Mouse (Mus musculus) hindbrain, embryonic 14.5 days (tissue): ENCODE results near the gene Gab1. TPM values are rescaled to one million over a fixed set of nuclear protein-coding genes. Genes with fewer than 3 reads are reported as not detected.
A peak's percentile ranks its signal among the peaks of the same experiment; 100 is the strongest.

Source experiments
- ATAC-seq: fragments of 200-750 bp; cut with Nextera tagmentation; 2 replicates; pipeline ENCODE4 v1.8.0; 2017; ENCODE audit warnings: moderate number of reproducible peaks, mild to moderate bottlenecking, moderate TSS enrichment, moderate library complexity; ENCODE audit not compliant: low FRiP score
- DNase-seq: peaks from one replicate; pipeline ENCODE4 v3.0.0-alpha.2; 2015; ENCODE audit warnings: low spot score
- H3K27ac ChIP-seq: fragments of 300-500 bp; sonication (generic); 2 replicates; pipeline ENCODE4 v1.5.1; 2014; ENCODE audit warnings: mild to moderate bottlenecking, moderate library complexity
- H3K27me3 ChIP-seq: fragments of 300-500 bp; sonication (generic); 2 replicates; pipeline ENCODE4 v1.6.1; 2014; ENCODE audit warnings: mild to moderate bottlenecking, low read length, mixed read lengths; ENCODE audit not compliant: control insufficient read depth, insufficient read depth
- H3K36me3 ChIP-seq: fragments of 300-500 bp; sonication (generic); replicated peaks from 2 replicates; pipeline ENCODE4 v1.6.1; 2014; ENCODE audit not compliant: control insufficient read depth, insufficient read depth
- H3K4me1 ChIP-seq: fragments of 300-500 bp; sonication (generic); replicated peaks from 2 replicates; pipeline ENCODE4 v1.6.1; 2014; ENCODE audit warnings: antibody characterized with exemption, low read length, mixed read lengths; ENCODE audit not compliant: control insufficient read depth, insufficient read depth
- H3K4me2 ChIP-seq: fragments of 300-500 bp; sonication (generic); replicated peaks from 2 replicates; pipeline ENCODE4 v1.6.1; 2014; ENCODE audit warnings: mild to moderate bottlenecking, moderate library complexity
- H3K4me3 ChIP-seq: fragments of 300-500 bp; sonication (generic); replicated peaks from 2 replicates; pipeline ENCODE4 v1.5.1; 2014; ENCODE audit warnings: mild to moderate bottlenecking, low read length
- H3K9ac ChIP-seq: fragments of 300-500 bp; sonication (generic); 2 replicates; pipeline ENCODE4 v1.6.1; 2014
- H3K9me3 ChIP-seq: fragments of 300-500 bp; sonication (generic); 2 replicates; pipeline ENCODE4 v1.6.1; 2016; ENCODE audit warnings: low read length; ENCODE audit not compliant: control insufficient read depth
- WGBS: fragments of 180-500 bp; shearing (Covaris S2); extraction: QIAGEN DNeasy Blood & Tissue Kit; methylation state at CpG from one replicate; pipeline ENCODE4 v1.1.7; 2014; 5-methylcytosine and 5-hydroxymethylcytosine counted together
- polyA plus RNA-seq: library from polyadenylated mRNA; unstranded; fragments of >200 nt; fragmentation: Nextera tagmentation; extraction: Ambion mirVana; gene quantifications from 2 replicates; pipeline ENCODE4 v1.2.1, GENCODE M21; 2014

The Gab1 gene
- polyA plus RNA-seq, 1 experiment from 2014 or later = 16.6 TPM

DNA sequence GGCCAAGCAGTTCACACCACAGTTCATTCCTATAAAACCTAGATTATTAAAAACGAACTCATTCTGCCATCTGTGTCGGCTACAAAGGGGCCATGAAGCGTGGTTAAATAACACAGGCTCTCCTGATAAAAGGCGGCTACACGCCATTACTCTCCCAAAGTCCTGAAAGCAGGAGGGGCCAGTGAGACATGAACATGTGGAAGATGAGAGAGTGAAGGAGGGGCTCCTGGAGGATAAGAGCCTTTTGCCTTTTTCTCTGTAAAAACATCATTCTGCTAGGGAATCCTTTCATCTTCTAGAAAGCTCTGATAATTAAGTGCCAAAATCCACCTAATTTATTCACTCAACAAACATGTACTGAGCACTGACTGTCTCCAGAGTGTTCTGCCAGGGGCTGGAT lies 55.9 kb downstream of the Gab1 start:
- Histone ChIP-seq H3K4me1 (peaks cover 3% of the 10 kb centered on the region; the same call in 1 of the 2 replicates), H3K27me3 (no peaks in the 10 kb centered on the region), H3K27ac (no peak overlapping the region), H3K9ac (no peak overlapping the region), H3K4me2 (no peak overlapping the region), H3K4me3 (no peak overlapping the region), H3K36me3 (no peaks in the 10 kb centered on the region), H3K9me3 (no peaks in the 10 kb centered on the region)
- DNase-seq = no peak
- no peak for ATAC-seq
- WGBS = 49% methylated on average over 5 of the region's 5 CpGs

DNA sequence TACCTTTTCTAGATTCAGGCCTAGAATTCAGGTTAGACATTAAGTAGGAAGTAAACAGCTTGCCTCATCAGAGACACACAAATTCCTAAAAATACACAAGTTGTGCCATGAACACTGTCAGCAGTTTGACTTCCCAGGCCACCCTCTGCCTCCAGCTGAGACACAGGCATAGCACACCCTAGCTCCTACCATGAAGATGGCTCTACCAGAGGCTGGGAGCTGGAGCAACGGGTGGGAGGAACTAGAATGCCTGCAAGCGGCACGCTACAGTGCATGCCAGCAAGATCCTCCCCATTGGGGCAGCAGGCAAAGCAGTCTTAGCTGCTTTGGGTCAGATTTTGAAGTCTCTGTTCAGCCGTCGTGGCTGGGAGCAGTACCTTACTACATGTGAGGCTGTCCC lies 57.1 kb downstream of the Gab1 start:
- Histone ChIP-seq H3K4me1 (peaks cover 3% of the 10 kb centered on the region; the same call in 1 of the 2 replicates), H3K27me3 (no peaks in the 10 kb centered on the region), H3K9me3 (no peaks in the 10 kb centered on the region), H3K4me3 (no peak overlapping the region), H3K27ac (no peak overlapping the region), H3K9ac (no peak overlapping the region), H3K36me3 (no peaks in the 10 kb centered on the region), H3K4me2 (no peak overlapping the region)
- 65% methylated on average over 5 of the region's 5 CpGs for WGBS
- DNase-seq = no peak
- ATAC-seq = 0 out of 2 replicates have a peak, but pooled peaks have one; percentile 25

DNA sequence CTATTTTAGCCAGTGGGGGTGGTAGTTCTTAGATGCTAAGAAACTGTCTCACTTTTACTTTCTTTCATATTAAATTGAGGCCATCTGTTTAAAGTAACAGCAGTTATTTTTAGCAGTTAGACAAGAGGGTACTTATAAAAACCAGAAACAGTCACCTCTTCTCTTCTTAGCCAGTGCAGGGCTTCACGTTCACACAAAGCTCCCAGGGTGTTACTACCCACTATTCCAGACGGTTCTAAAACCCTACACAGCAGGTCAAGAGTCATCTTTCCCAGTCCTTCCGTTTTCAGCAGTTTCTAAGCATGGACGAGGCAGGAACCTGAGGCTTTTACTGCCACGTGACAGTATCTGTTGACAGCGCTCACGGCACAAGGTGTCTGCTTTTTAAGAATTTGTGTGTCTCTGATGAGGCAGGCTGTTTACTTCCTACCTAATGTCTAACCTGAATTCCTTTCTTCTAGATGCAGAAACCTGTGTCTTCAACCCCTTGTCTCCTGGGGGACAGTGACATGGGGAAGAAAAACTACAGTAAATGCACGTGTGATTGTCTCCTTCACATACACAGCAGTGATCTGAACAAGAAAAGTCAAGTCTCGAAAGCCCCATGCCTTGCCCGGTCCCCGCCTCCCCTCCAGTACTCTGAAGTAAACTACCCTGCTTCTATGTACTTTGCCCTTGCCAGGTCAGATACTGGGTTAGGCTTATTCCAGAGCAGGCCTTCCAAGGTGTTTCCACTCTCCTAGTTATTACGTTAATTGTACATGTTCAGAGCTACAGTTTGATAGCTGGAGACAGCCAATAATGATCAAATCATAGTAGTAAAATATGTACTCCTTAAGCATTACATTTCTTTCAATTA lies 58.7 kb downstream of the Gab1 start:
- no peaks in the 10 kb centered on the region for H3K27me3 ChIP-seq
- no peak for ATAC-seq
- H3K9me3 ChIP-seq = no peaks in the 10 kb centered on the region
- no peak overlapping the region for H3K9ac ChIP-seq
- H3K4me2 ChIP-seq = no peak overlapping the region
- DNase-seq = no peak
- H3K36me3 ChIP-seq = no peaks in the 10 kb centered on the region
- WGBS = 82% methylated on average over 12 of the region's 12 CpGs
- peaks cover 3% of the 10 kb centered on the region; the same call in 1 of the 2 replicates for H3K4me1 ChIP-seq
- H3K27ac ChIP-seq = no peak overlapping the region
- H3K4me3 ChIP-seq = no peak overlapping the region

DNA sequence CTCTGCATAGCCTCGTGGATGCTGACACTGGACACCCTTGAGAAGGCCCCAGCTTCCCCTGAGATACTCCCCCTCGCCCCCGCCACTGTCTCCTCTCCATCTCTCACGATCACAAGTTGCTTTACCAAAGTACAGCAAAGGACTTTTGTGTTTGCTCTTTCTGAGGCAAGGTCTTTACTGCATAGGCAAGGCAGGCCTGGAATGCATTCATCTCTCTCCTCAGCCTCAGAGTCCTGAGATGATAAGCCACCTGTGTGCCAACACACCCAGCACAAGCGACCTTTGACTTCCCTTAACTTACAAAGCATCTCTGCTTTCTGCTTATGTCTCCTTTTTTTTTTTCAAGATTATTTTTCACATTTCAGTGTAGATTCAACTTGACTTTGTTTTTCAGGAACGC lies 61.3 kb downstream of the Gab1 start:
- Histone ChIP-seq H3K27ac (no peak overlapping the region), H3K9me3 (no peaks in the 10 kb centered on the region), H3K4me1 (peaks cover 3% of the 10 kb centered on the region; the same call in 1 of the 2 replicates), H3K4me2 (no peak overlapping the region), H3K36me3 (no peaks in the 10 kb centered on the region), H3K27me3 (no peaks in the 10 kb centered on the region), H3K4me3 (no peak overlapping the region), H3K9ac (no peak overlapping the region)
- ATAC-seq (no peak), DNase-seq (no peak)
- WGBS = 84% methylated on average over 6 of the region's 6 CpGs

DNA sequence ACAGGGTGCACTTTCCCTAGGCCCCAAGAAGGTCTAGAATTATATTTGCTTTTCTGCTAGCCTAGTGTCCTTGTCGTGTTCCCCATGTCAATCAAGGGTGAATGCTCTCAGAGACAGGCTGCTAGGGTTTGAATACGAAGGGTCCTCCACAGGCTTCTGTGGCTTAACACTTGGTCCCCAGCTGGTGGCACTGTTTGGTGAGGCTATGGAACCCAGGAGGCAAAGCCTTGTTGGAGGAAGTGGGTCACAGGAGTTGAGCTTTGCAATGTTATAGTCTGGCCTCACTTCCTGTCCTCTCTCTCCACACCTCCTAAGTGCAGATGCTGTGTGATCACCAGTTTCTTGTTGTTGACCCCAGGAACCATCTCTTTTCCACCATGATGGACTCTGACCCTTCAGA lies 63.3 kb downstream of the Gab1 start:
- Histone ChIP-seq H3K4me3 (no peak overlapping the region), H3K27me3 (no peaks in the 10 kb centered on the region), H3K9me3 (no peaks in the 10 kb centered on the region), H3K36me3 (no peaks in the 10 kb centered on the region), H3K4me2 (no peak overlapping the region), H3K9ac (no peak overlapping the region), H3K27ac (no peak overlapping the region), H3K4me1 (peaks cover 8% of the 10 kb centered on the region)
- no peak for ATAC-seq
- no peak for DNase-seq
- 87% methylated on average over 2 of the region's 2 CpGs for WGBS

DNA sequence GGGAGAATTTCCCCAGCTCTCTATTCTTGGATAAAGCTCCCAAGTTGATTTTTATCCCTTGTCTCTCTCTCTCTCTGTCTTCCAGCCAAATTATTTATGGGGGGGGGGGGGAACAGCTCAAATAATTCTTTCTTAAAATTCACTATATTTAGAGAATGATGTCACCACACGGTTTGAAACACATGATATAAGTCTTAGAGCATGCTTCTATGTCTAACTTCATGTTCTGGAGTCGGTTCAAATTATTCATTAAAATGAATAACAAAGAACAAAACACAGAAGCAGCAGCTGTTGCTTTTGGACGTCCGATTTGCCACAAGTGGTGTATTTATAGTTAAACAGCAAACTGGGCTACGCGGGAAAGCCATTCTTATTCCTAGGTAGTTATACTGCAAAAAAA lies 65.1 kb downstream of the Gab1 start:
- Histone ChIP-seq H3K4me3 (no peak overlapping the region), H3K4me2 (no peak overlapping the region), H3K9me3 (no peaks in the 10 kb centered on the region), H3K36me3 (no peaks in the 10 kb centered on the region), H3K27me3 (no peaks in the 10 kb centered on the region), H3K9ac (no peak overlapping the region), H3K27ac (no peak overlapping the region), H3K4me1 (peaks cover 8% of the 10 kb centered on the region)
- WGBS = 72% methylated on average over 6 of the region's 6 CpGs
- ATAC-seq (no peak), DNase-seq (no peak)

DNA sequence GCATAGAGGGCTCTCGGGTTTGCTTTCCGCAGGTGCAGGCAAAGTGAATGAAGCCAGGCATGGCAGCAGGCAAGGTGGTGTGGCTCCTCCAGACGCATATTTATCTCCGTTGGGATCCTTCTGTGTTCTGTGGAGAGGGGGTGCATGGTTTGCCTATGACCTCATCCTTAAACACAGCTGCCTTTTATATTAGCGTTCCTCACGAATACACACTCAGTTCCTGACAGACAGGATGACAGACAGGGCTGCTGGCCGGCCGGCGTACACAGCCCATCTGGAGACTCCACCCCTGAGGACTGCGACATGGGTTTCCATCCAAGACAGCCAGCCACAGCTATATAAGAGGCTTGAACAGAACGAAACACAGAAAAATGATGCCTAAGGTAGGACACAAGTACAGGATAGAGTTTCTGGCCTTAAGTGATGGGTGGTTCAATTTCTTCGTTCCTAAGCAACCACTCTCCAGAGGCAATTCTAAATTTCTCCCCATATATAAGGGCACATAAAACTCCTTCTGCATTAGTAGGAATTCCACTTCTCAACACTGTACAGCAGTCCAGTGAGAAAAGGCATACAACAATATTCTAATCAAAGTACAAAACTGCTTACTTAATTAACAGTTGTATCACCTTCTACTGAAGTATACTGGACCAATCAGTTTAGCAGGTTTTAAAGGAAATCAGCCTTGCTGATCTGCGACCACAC lies 66.1 kb downstream of the Gab1 start:
- Histone ChIP-seq H3K9ac (no peak overlapping the region), H3K27ac (no peak overlapping the region), H3K4me3 (no peak overlapping the region), H3K27me3 (no peaks in the 10 kb centered on the region), H3K4me2 (no peak overlapping the region; the same call in 1 of the 2 replicates), H3K36me3 (no peaks in the 10 kb centered on the region), H3K9me3 (no peaks in the 10 kb centered on the region), H3K4me1 (peaks cover 8% of the 10 kb centered on the region)
- WGBS = 47% methylated on average over 13 of the region's 13 CpGs
- ATAC-seq (peak; percentile 70; the same call in 1 of the 2 replicates), DNase-seq (no peak)

DNA sequence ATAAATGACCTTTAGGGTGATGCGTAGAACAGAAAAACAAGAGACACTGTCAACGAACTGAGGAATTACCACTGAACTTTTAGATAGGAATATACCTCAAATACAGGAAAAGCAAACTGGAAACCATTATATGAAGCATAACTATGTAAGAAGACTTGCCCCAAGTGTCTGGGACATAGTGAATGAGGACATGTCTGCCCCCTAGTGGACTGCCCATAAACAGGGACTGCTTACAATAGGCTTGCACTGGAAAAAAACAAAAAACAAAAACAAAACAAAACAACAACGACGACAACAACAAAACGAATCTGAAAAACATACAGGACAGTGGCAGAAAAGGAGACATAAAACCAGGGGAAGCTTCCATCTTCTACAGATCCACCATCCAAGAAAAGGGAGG lies 66.9 kb downstream of the Gab1 start:
- 91% methylated on average over 5 of the region's 5 CpGs for WGBS

DNA sequence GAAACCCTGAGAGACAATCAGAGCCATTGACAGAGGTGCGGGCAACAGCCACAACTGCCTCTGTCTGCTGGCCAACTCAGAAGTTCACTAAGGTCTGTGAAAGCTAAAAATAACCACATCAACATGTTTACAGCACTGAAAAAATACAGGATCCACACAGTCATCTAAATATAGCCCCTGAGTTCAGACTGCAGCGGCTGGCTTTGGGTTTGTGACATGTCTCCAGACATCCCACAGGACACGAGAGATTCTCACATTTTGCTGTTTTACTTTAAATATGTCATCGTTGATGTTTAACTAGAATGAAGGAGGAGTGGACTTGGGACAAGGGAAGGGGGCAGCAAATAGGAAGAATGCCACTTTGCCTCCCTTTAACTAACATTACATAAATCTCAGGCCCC lies 68.7 kb downstream of the Gab1 start:
- WGBS = 80% methylated on average over 4 of the region's 4 CpGs
- no peak overlapping the region for H3K27ac ChIP-seq
- no peaks in the 10 kb centered on the region for H3K9me3 ChIP-seq

More for the DNA sequence above, 66.9 kb downstream of the Gab1 start:
- ATAC-seq = no peak
- Histone ChIP-seq H3K36me3 (no peaks in the 10 kb centered on the region), H3K4me2 (no peak overlapping the region), H3K27ac (no peak overlapping the region), H3K9ac (no peak overlapping the region), H3K9me3 (no peaks in the 10 kb centered on the region), H3K4me3 (no peak overlapping the region), H3K4me1 (peaks cover 8% of the 10 kb centered on the region), H3K27me3 (no peaks in the 10 kb centered on the region)
- DNase-seq = no peak

More for the DNA sequence above, 68.7 kb downstream of the Gab1 start:
- Histone ChIP-seq H3K9ac (no peak overlapping the region), H3K4me2 (no peak overlapping the region), H3K4me1 (peaks cover 8% of the 10 kb centered on the region), H3K4me3 (no peak overlapping the region), H3K27me3 (no peaks in the 10 kb centered on the region), H3K36me3 (no peaks in the 10 kb centered on the region)
- no peak for DNase-seq
- no peak for ATAC-seq
